Mouse (Mus musculus): ENCODE measurements around the gene Casq2. TPM values are rescaled to one million over a fixed set of nuclear protein-coding genes. Genes with fewer than 3 reads are reported as not detected.

Casq2 gene
- polyA plus RNA-seq, 1 experiment from 2014 or later, result 45.9 TPM

GRCm38 (mm10) chr3:102120947-102121346 lies 34.7 kb downstream of the Casq2 start:
- no peak overlapping the region for H3K9ac ChIP-seq (ENCODE audit: low read length)
- no peaks in the 10 kb centered on the region for H3K4me1 ChIP-seq (ENCODE audit: control insufficient read depth, insufficient read depth, low read length)
- no peak overlapping the region for H3K27ac ChIP-seq (ENCODE audit: low read length)
- H3K4me3 ChIP-seq (replicated peaks; ENCODE audit: low read length), result no peak overlapping the region
- no peaks in the 10 kb centered on the region for H3K9me3 ChIP-seq (replicated peaks; ENCODE audit: control insufficient read depth, low read length)
- no peak for ATAC-seq (ENCODE audit: insufficient read depth, low FRiP score)
- H3K27me3 ChIP-seq (ENCODE audit: control insufficient read depth, insufficient read depth, low read length), result no peaks in the 10 kb centered on the region
- no peak overlapping the region for H3K4me2 ChIP-seq (ENCODE audit: low read depth, low read length)
- H3K36me3 ChIP-seq (ENCODE audit: control insufficient read depth, insufficient read depth, low read length), result no peaks in the 10 kb centered on the region

GRCm38 (mm10) chr3:102122046-102122445 lies 35.8 kb downstream of the Casq2 start:
- Histone ChIP-seq H3K4me3 (replicated peaks; ENCODE audit: low read length) (no peak overlapping the region), H3K4me1 (ENCODE audit: control insufficient read depth, insufficient read depth, low read length) (no peaks in the 10 kb centered on the region), H3K27ac (ENCODE audit: low read length) (no peak overlapping the region), H3K36me3 (ENCODE audit: control insufficient read depth, insufficient read depth, low read length) (no peaks in the 10 kb centered on the region), H3K4me2 (ENCODE audit: low read depth, low read length) (no peak overlapping the region), H3K27me3 (ENCODE audit: control insufficient read depth, insufficient read depth, low read length) (no peaks in the 10 kb centered on the region), H3K9me3 (replicated peaks; ENCODE audit: control insufficient read depth, low read length) (no peaks in the 10 kb centered on the region), H3K9ac (ENCODE audit: low read length) (no peak overlapping the region)
- ATAC-seq (ENCODE audit: insufficient read depth, low FRiP score), result no peak
- WGBS, result 74% methylated on average over 7 of the region's 7 CpGs

GRCm38 (mm10) chr3:102123654-102124053 lies 37.4 kb downstream of the Casq2 start:
- Histone ChIP-seq H3K4me1 (ENCODE audit: control insufficient read depth, insufficient read depth, low read length) (no peaks in the 10 kb centered on the region), H3K27ac (ENCODE audit: low read length) (no peak overlapping the region), H3K4me2 (ENCODE audit: low read depth, low read length) (no peak overlapping the region), H3K9me3 (replicated peaks; ENCODE audit: control insufficient read depth, low read length) (no peaks in the 10 kb centered on the region), H3K36me3 (ENCODE audit: control insufficient read depth, insufficient read depth, low read length) (no peaks in the 10 kb centered on the region), H3K27me3 (ENCODE audit: control insufficient read depth, insufficient read depth, low read length) (no peaks in the 10 kb centered on the region), H3K9ac (ENCODE audit: low read length) (no peak overlapping the region), H3K4me3 (replicated peaks; ENCODE audit: low read length) (no peak overlapping the region)
- no peak for ATAC-seq (ENCODE audit: insufficient read depth, low FRiP score)
- WGBS, result 73% methylated on average over 6 of the region's 6 CpGs

GRCm38 (mm10) chr3:102125546-102125945 lies 39.3 kb downstream of the Casq2 start:
- Histone ChIP-seq H3K9me3 (replicated peaks; ENCODE audit: control insufficient read depth, low read length) (no peaks in the 10 kb centered on the region), H3K4me3 (replicated peaks; ENCODE audit: low read length) (no peak overlapping the region), H3K27ac (ENCODE audit: low read length) (no peak overlapping the region), H3K4me1 (ENCODE audit: control insufficient read depth, insufficient read depth, low read length) (no peaks in the 10 kb centered on the region), H3K36me3 (ENCODE audit: control insufficient read depth, insufficient read depth, low read length) (no peaks in the 10 kb centered on the region), H3K4me2 (ENCODE audit: low read depth, low read length) (no peak overlapping the region), H3K9ac (ENCODE audit: low read length) (no peak overlapping the region), H3K27me3 (ENCODE audit: control insufficient read depth, insufficient read depth, low read length) (no peaks in the 10 kb centered on the region)
- 74% methylated on average over 1 of the region's 1 CpGs for WGBS
- ATAC-seq (ENCODE audit: insufficient read depth, low FRiP score), result no peak

GRCm38 (mm10) chr3:102127114-102127513 lies 40.9 kb downstream of the Casq2 start:
- WGBS, result 58% methylated on average over 2 of the region's 2 CpGs
- H3K4me3 ChIP-seq (replicated peaks; ENCODE audit: low read length), result no peak overlapping the region
- H3K4me2 ChIP-seq (ENCODE audit: low read depth, low read length), result no peak overlapping the region
- no peaks in the 10 kb centered on the region for H3K4me1 ChIP-seq (ENCODE audit: control insufficient read depth, insufficient read depth, low read length)
- ATAC-seq (ENCODE audit: insufficient read depth, low FRiP score), result 0 out of 2 replicates have a peak, but pooled peaks have one; percentile 50
- no peaks in the 10 kb centered on the region for H3K36me3 ChIP-seq (ENCODE audit: control insufficient read depth, insufficient read depth, low read length)
- no peaks in the 10 kb centered on the region for H3K27me3 ChIP-seq (ENCODE audit: control insufficient read depth, insufficient read depth, low read length)
- no peaks in the 10 kb centered on the region for H3K9me3 ChIP-seq (replicated peaks; ENCODE audit: control insufficient read depth, low read length)
- H3K27ac ChIP-seq (ENCODE audit: low read length), result no peak overlapping the region
- no peak overlapping the region for H3K9ac ChIP-seq (ENCODE audit: low read length)

GRCm38 (mm10) chr3:102128242-102128641 lies 42.0 kb downstream of the Casq2 start:
- Histone ChIP-seq H3K4me1 (ENCODE audit: control insufficient read depth, insufficient read depth, low read length) (no peaks in the 10 kb centered on the region), H3K9ac (ENCODE audit: low read length) (no peak overlapping the region), H3K4me2 (ENCODE audit: low read depth, low read length) (no peak overlapping the region), H3K9me3 (replicated peaks; ENCODE audit: control insufficient read depth, low read length) (no peaks in the 10 kb centered on the region), H3K4me3 (replicated peaks; ENCODE audit: low read length) (no peak overlapping the region), H3K27ac (ENCODE audit: low read length) (no peak overlapping the region), H3K36me3 (ENCODE audit: control insufficient read depth, insufficient read depth, low read length) (no peaks in the 10 kb centered on the region), H3K27me3 (ENCODE audit: control insufficient read depth, insufficient read depth, low read length) (no peaks in the 10 kb centered on the region)
- no peak for ATAC-seq (ENCODE audit: insufficient read depth, low FRiP score)
- 87% methylated on average over 2 of the region's 2 CpGs for WGBS

GRCm38 (mm10) chr3:102130478-102130877 lies 44.3 kb downstream of the Casq2 start:
- Histone ChIP-seq H3K27me3 (ENCODE audit: control insufficient read depth, insufficient read depth, low read length) (no peaks in the 10 kb centered on the region), H3K36me3 (ENCODE audit: control insufficient read depth, insufficient read depth, low read length) (no peaks in the 10 kb centered on the region), H3K27ac (ENCODE audit: low read length) (no peak overlapping the region), H3K4me2 (ENCODE audit: low read depth, low read length) (no peak overlapping the region), H3K4me1 (ENCODE audit: control insufficient read depth, insufficient read depth, low read length) (0 out of 2 replicates have a peak, but pooled peaks cover 4% of the 10 kb centered on the region), H3K9ac (ENCODE audit: low read length) (no peak overlapping the region), H3K9me3 (replicated peaks; ENCODE audit: control insufficient read depth, low read length) (no peaks in the 10 kb centered on the region), H3K4me3 (replicated peaks; ENCODE audit: low read length) (no peak overlapping the region)
- 73% methylated on average over 6 of the region's 6 CpGs for WGBS
- no peak for ATAC-seq (ENCODE audit: insufficient read depth, low FRiP score)

- Histone ChIP-seq H3K9ac (ENCODE audit: low read length) (no peak overlapping the region), H3K9me3 (replicated peaks; ENCODE audit: control insufficient read depth, low read length) (no peaks in the 10 kb centered on the region), H3K4me1 (ENCODE audit: control insufficient read depth, insufficient read depth, low read length) (peaks cover 16% of the 10 kb centered on the region), H3K27me3 (ENCODE audit: control insufficient read depth, insufficient read depth, low read length) (no peaks in the 10 kb centered on the region), H3K36me3 (ENCODE audit: control insufficient read depth, insufficient read depth, low read length) (no peaks in the 10 kb centered on the region), H3K4me2 (ENCODE audit: low read depth, low read length) (no peak overlapping the region), H3K27ac (ENCODE audit: low read length) (no peak overlapping the region), H3K4me3 (replicated peaks; ENCODE audit: low read length) (no peak overlapping the region)
- 91% methylated on average over 9 of the region's 9 CpGs for WGBS
- no peak for ATAC-seq (ENCODE audit: insufficient read depth, low FRiP score)
Measured at GRCm38 (mm10) chr3:102131627-102132324, 45.6 kb downstream of the Casq2 start.

- Histone ChIP-seq H3K4me1 (ENCODE audit: control insufficient read depth, insufficient read depth, low read length) (peaks cover 18% of the 10 kb centered on the region), H3K4me3 (replicated peaks; ENCODE audit: low read length) (no peak overlapping the region), H3K9me3 (replicated peaks; ENCODE audit: control insufficient read depth, low read length) (no peaks in the 10 kb centered on the region), H3K27ac (ENCODE audit: low read length) (peak overlapping the region; percentile 95), H3K36me3 (ENCODE audit: control insufficient read depth, insufficient read depth, low read length) (no peaks in the 10 kb centered on the region), H3K4me2 (ENCODE audit: low read depth, low read length) (0 out of 2 replicates have a peak overlapping the region, but pooled peaks have one; percentile 11), H3K9ac (ENCODE audit: low read length) (peak overlapping the region; percentile 56; the same call in 1 of the 2 replicates), H3K27me3 (ENCODE audit: control insufficient read depth, insufficient read depth, low read length) (no peaks in the 10 kb centered on the region)
- 23% methylated on average over 10 of the region's 10 CpGs for WGBS
- peak; percentile 89 for ATAC-seq (ENCODE audit: insufficient read depth, low FRiP score)
Measured at GRCm38 (mm10) chr3:102135389-102136113, 49.3 kb downstream of the Casq2 start.

All from stomach, embryonic 16.5 days (tissue).